Mouse (Mus musculus) stomach, embryonic 15.5 days (tissue): ENCODE results near the gene Btg4. TPM values are rescaled to one million over a fixed set of nuclear protein-coding genes. Genes with fewer than 3 reads are reported as not detected.

Source experiments
- ATAC-seq: fragments of 200-750 bp; cut with Nextera tagmentation; 2 replicates; pipeline ENCODE4 v1.8.0; 2017; ENCODE audit warnings: low read depth, moderate number of reproducible peaks, moderate TSS enrichment; ENCODE audit not compliant: insufficient read depth, low FRiP score
- H3K27ac ChIP-seq: fragments of 300-500 bp; sonication (generic); 2 replicates; pipeline ENCODE4 v1.5.1; 2015; ENCODE audit warnings: mild to moderate bottlenecking, inconsistent platforms
- H3K27me3 ChIP-seq: fragments of 300-500 bp; sonication (generic); replicated peaks from 2 replicates; pipeline ENCODE4 v1.6.1; 2015; ENCODE audit warnings: inconsistent platforms
- H3K36me3 ChIP-seq: fragments of 300-500 bp; sonication (generic); 2 replicates; pipeline ENCODE4 v1.6.1; 2015; ENCODE audit warnings: inconsistent platforms
- H3K4me1 ChIP-seq: fragments of 300-500 bp; sonication (generic); 2 replicates; pipeline ENCODE4 v1.6.1; 2015; ENCODE audit warnings: inconsistent platforms
- H3K4me2 ChIP-seq: fragments of 300-500 bp; sonication (generic); 2 replicates; pipeline ENCODE4 v1.6.1; 2015; ENCODE audit warnings: mild to moderate bottlenecking, inconsistent platforms
- H3K4me3 ChIP-seq: fragments of 300-500 bp; sonication (generic); replicated peaks from 2 replicates; pipeline ENCODE4 v1.5.1; 2015; ENCODE audit warnings: inconsistent platforms
- H3K9ac ChIP-seq: fragments of 300-500 bp; sonication (generic); 2 replicates; pipeline ENCODE4 v1.6.1; 2015; ENCODE audit warnings: inconsistent platforms
- H3K9me3 ChIP-seq: fragments of 300-500 bp; sonication (generic); 2 replicates; pipeline ENCODE4 v1.6.1; 2016; ENCODE audit warnings: inconsistent platforms
- WGBS: fragments of 180-500 bp; shearing (Covaris S2); methylation state at CpG from one replicate; pipeline ENCODE4 v1.1.7; 2015; 5-methylcytosine and 5-hydroxymethylcytosine counted together
- polyA plus RNA-seq: library from polyadenylated mRNA; unstranded; fragments of >200 nt; fragmentation: Nextera tagmentation; extraction: Ambion mirVana; gene quantifications from 2 replicates; pipeline ENCODE4 v1.2.1, GENCODE M21; 2015

Btg4 gene
- polyA plus RNA-seq, 1 experiment from 2014 or later: not detected

GRCm38 (mm10) chr9:51042136-51042535 is 18.6 kb upstream of the Btg4 start:
- ATAC-seq: no peak
- no peak overlapping the region for H3K27ac ChIP-seq
- no peaks in the 10 kb centered on the region for H3K27me3 ChIP-seq
- H3K36me3 ChIP-seq: no peaks in the 10 kb centered on the region
- H3K9me3 ChIP-seq: no peaks in the 10 kb centered on the region
- H3K4me3 ChIP-seq: no peak overlapping the region
- no peak overlapping the region for H3K9ac ChIP-seq
- H3K4me1 ChIP-seq: no peaks in the 10 kb centered on the region
- 73% methylated on average over 6 of the region's 6 CpGs for WGBS
- H3K4me2 ChIP-seq: no peak overlapping the region

- H3K9me3 ChIP-seq: no peaks in the 10 kb centered on the region
- ATAC-seq: no peak
- H3K27ac ChIP-seq: no peak overlapping the region
- no peak overlapping the region for H3K4me2 ChIP-seq
- 61% methylated on average over 3 of the region's 3 CpGs for WGBS
- no peak overlapping the region for H3K9ac ChIP-seq
- no peaks in the 10 kb centered on the region for H3K4me1 ChIP-seq
- no peaks in the 10 kb centered on the region for H3K27me3 ChIP-seq
- H3K36me3 ChIP-seq: no peaks in the 10 kb centered on the region
- H3K4me3 ChIP-seq: no peak overlapping the region
These were observed 8.5 kb upstream of the Btg4 start for GRCm38 (mm10) chr9:51052180-51052579.

- WGBS: 63% methylated on average over 3 of the region's 3 CpGs
- H3K4me2 ChIP-seq: no peak overlapping the region
- no peaks in the 10 kb centered on the region for H3K9me3 ChIP-seq
- no peak overlapping the region for H3K4me3 ChIP-seq
- H3K4me1 ChIP-seq: no peaks in the 10 kb centered on the region
- no peak overlapping the region for H3K9ac ChIP-seq
- ATAC-seq: no peak
- H3K36me3 ChIP-seq: no peaks in the 10 kb centered on the region
- H3K27ac ChIP-seq: no peak overlapping the region
- H3K27me3 ChIP-seq: no peaks in the 10 kb centered on the region
These were observed 4.1 kb upstream of the Btg4 start for GRCm38 (mm10) chr9:51056360-51057324.

DNA sequence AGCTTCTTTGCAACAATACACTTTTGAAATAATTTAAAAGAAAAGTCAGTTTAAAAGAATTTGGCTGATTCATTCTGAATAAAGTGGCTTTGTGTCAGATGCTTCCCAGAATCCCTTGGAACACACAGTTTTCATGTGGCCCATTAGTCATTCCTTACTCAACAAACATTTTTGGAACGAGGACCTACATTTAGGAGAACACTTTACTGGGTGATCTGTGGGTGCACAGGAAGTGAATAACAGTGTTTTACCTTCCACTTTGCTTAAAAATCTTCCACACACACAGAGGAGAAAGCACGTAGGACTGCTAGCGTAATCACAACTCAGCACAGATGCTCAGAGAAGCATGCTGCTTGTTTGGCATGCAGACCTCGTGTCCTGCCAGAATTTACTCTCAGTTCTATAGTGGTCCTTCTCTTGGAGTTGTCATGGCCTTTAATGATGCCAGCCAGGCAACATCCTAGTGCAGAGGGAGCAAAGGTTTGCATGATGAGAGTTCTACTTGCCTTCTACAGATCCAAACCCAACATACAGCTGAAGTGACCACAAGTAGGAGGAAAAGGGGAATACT is 1.7 kb upstream of the Btg4 start:
- 66% methylated on average over 4 of the region's 4 CpGs for WGBS
- ATAC-seq: no peak

DNA sequence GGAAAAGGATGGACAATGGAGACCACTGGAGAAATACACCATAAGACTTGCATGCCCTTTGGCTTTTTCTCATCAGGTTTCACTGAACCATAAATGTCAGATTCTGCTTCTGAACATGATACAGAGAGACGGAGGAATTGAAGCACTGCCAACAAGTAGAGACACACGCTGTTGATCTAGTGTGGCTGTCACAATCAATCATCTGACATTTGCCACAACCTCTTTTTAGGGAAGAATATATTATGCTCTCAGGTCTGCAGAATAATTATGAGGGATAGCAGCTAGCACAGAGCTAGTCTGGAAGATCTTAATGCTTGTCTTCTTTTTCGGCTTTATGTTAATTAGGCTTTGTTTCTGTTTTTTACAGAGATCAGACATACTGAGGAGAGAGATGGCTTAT is 7.5 kb downstream of the Btg4 start:
- ATAC-seq: no peak
- 46% methylated on average over 3 of the region's 3 CpGs for WGBS

More for the DNA sequence above, 1.7 kb upstream of the Btg4 start:
- no peaks in the 10 kb centered on the region for H3K36me3 ChIP-seq
- H3K9me3 ChIP-seq: no peaks in the 10 kb centered on the region
- H3K9ac ChIP-seq: no peak overlapping the region
- H3K4me3 ChIP-seq: no peak overlapping the region
- H3K27me3 ChIP-seq: no peaks in the 10 kb centered on the region
- H3K27ac ChIP-seq: no peak overlapping the region
- H3K4me1 ChIP-seq: no peaks in the 10 kb centered on the region
- H3K4me2 ChIP-seq: no peak overlapping the region

GRCm38 (mm10) chr9:51070801-51071200 is 10.1 kb downstream of the Btg4 start:
- 71% methylated on average over 4 of the region's 4 CpGs for WGBS
- Histone ChIP-seq H3K9me3 (no peaks in the 10 kb centered on the region), H3K4me3 (no peak overlapping the region), H3K4me1 (no peaks in the 10 kb centered on the region), H3K27ac (no peak overlapping the region), H3K36me3 (no peaks in the 10 kb centered on the region), H3K27me3 (no peaks in the 10 kb centered on the region), H3K4me2 (no peak overlapping the region), H3K9ac (no peak overlapping the region)
- ATAC-seq: no peak

More for the DNA sequence above, 7.5 kb downstream of the Btg4 start:
- Histone ChIP-seq H3K27ac (no peak overlapping the region), H3K4me1 (no peaks in the 10 kb centered on the region), H3K4me3 (no peak overlapping the region), H3K4me2 (no peak overlapping the region), H3K9me3 (no peaks in the 10 kb centered on the region), H3K27me3 (no peaks in the 10 kb centered on the region), H3K36me3 (no peaks in the 10 kb centered on the region), H3K9ac (no peak overlapping the region)

GRCm38 (mm10) chr9:51075780-51076179 is 15.1 kb downstream of the Btg4 start:
- Histone ChIP-seq H3K27ac (0 out of 2 replicates have a peak overlapping the region, but pooled peaks have one; percentile 16), H3K27me3 (no peaks in the 10 kb centered on the region), H3K9ac (no peak overlapping the region), H3K4me1 (peaks cover 14% of the 10 kb centered on the region; the same call in 1 of the 2 replicates), H3K4me2 (peak overlapping the region; percentile 88), H3K9me3 (no peaks in the 10 kb centered on the region), H3K36me3 (no peaks in the 10 kb centered on the region), H3K4me3 (peak overlapping the region; percentile 54)
- 22% methylated on average over 3 of the region's 3 CpGs for WGBS
- ATAC-seq: no peak

DNA sequence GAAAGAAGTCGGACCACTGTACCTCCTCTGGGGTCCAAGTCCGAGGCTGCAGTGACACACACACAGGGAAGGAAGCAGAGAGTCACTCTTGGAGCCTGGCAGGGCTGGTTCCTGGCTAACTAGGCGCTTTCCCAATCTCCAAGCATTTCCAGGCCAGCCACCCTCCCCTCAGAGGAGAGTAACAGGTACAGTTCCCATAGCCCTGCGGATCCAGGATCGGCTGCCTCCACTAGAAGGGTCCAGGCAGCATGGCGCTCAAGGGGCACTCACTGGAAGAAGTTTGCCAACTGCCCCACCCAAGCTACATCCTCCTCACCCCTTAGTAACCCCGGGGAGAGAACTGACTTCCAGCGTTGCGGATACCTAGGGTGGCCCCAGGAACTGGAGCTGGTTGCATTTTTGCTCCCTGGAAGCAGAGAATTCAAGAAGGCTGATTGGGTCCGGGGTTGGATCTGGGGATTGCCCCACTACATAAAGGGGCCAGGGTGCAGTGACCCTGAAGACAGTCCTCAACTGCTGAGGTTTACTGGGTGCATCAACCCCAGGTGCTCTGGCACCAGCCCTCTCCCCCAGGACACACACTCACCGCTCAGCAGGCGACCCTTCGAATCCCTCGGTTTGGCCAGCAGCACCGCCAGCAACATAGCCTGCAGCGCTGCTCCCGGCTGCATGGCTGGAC is 15.7 kb downstream of the Btg4 start:
- Histone ChIP-seq H3K4me2 (peak overlapping the region; percentile 88), H3K4me1 (peaks cover 14% of the 10 kb centered on the region; the same call in 1 of the 2 replicates), H3K36me3 (no peaks in the 10 kb centered on the region), H3K9ac (peak overlapping the region; percentile 42; the same call in 1 of the 2 replicates), H3K9me3 (no peaks in the 10 kb centered on the region), H3K4me3 (peak overlapping the region; percentile 54), H3K27ac (no peak overlapping the region), H3K27me3 (no peaks in the 10 kb centered on the region)
- under 1% methylated on average over 17 of the region's 17 CpGs for WGBS
- ATAC-seq: peak; percentile 54

DNA sequence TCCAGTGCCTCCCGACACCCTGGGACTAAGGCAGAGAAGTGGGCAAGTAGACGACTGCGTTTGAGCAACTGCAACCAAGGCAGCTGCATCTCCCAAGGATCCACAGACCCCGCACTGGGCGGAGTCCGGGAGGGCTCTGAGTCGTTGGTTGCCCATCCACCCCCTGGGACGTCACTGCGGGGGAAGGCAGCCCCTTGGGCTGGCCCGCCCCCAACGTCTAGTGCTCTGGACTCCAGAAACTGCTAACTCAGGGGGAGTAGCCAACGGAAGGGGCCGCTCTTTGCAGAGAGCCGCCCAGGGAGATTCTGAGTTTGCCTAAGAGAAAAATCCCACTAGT is 16.2 kb downstream of the Btg4 start, which contains the start of gene Layn:
TSS of gene Layn (minus strand) at position 116 of the 337 bp plus-strand sequence.
- Histone ChIP-seq H3K27me3 (no peaks in the 10 kb centered on the region), H3K9me3 (no peaks in the 10 kb centered on the region), H3K4me2 (peak within 1 kb of the TSS; percentile 88), H3K4me3 (peak within 1 kb of the TSS; percentile 54), H3K9ac (peak within 1 kb of the TSS; percentile 42; the same call in 1 of the 2 replicates), H3K4me1 (peaks cover 14% of the 10 kb centered on the region; the same call in 1 of the 2 replicates), H3K36me3 (no peaks in the 10 kb centered on the region), H3K27ac (0 out of 2 replicates have a peak within 1 kb of the TSS, but pooled peaks have one; percentile 16)
- peak; percentile 95 for ATAC-seq
- WGBS: under 1% methylated on average over 14 of the region's 14 CpGs

- Histone ChIP-seq H3K9ac (no peak overlapping the region), H3K27ac (no peak overlapping the region), H3K4me3 (no peak overlapping the region), H3K4me1 (peaks cover 10% of the 10 kb centered on the region; the same call in 1 of the 2 replicates), H3K9me3 (no peaks in the 10 kb centered on the region), H3K4me2 (no peak overlapping the region), H3K27me3 (no peaks in the 10 kb centered on the region), H3K36me3 (no peaks in the 10 kb centered on the region)
- 81% methylated on average over 5 of the region's 5 CpGs for WGBS
- ATAC-seq: no peak
These were observed 20.9 kb downstream of the Btg4 start for GRCm38 (mm10) chr9:51081614-51082013.

DNA sequence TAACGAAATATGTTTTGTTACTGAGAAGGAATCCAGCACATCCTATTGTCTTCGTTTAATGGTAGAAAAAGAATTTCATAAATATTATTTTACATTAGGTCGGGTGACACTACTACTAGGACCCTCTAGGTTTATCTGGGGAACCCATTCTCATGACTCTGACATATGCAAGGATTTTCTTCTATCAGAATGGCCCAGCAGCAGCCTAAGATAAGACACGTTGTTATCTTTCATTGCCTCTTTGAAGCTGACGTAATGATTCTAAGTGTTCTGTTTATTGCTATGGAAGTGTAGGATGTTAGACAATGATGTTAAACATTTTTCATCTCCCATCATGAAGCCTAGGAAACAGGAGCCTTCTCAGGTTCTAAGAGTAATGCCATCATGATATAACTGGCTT is 33.0 kb downstream of the Btg4 start:
- no peak for ATAC-seq
- no peaks in the 10 kb centered on the region for H3K9me3 ChIP-seq
- no peak overlapping the region for H3K27ac ChIP-seq
- no peak overlapping the region for H3K4me3 ChIP-seq
- H3K36me3 ChIP-seq: no peaks in the 10 kb centered on the region
- 54% methylated on average over 5 of the region's 5 CpGs for WGBS
- no peaks in the 10 kb centered on the region for H3K27me3 ChIP-seq
- no peaks in the 10 kb centered on the region for H3K4me1 ChIP-seq
- H3K4me2 ChIP-seq: no peak overlapping the region
- H3K9ac ChIP-seq: no peak overlapping the region
